Mouse (Mus musculus): ENCODE measurements at regions not wholly inside any gene's neighbourhood (a gene's known extent, or its start where the extent isn't known, plus 50 kb on each side); places are given as distances from the start of the nearest gene placed in this dataset.

GRCm38 (mm10) chr14:39682306-39683000, 209.6 kb upstream of the Nrg3 start:
- intact Hi-C loops (cut with DNase I), result no loop called here
- DNase-seq (ENCODE audit: low spot score in 2 of 2), result no peak

DNA sequence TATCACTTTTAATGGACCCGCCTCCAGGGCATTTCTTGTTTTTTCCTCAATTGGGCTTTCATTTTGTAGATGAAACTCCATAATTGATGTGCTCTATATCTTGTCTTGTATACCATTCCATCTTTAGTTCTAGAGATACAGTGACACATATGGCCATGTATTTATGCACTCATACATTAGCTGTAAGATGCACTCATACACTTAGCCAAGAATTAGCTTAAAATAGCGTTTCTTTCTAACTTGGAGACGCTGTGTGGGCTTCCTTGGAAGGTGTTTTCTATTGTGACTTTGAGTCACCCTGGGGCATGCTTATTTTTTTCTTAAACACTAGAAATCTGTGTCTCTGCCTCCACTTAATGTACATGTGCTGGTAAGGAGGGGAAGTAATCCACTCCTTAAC, 205.3 kb upstream of the Nrg3 start:
- intact Hi-C loops (cut with DNase I), result no loop called here
- no peak for DNase-seq (ENCODE audit: low spot score in 2 of 2)

- intact Hi-C loops (cut with DNase I), result no loop called here
- DNase-seq (ENCODE audit: low spot score in 2 of 2), result peak; percentile 3 to 9
Measured at GRCm38 (mm10) chr14:39677556-39677955, 204.7 kb upstream of the Nrg3 start.

- intact Hi-C loops (cut with DNase I), result no loop called here
- no peak for DNase-seq (ENCODE audit: low spot score in 2 of 2)
Measured at GRCm38 (mm10) chr14:39638776-39639175, 165.9 kb upstream of the Nrg3 start.
